Mouse (Mus musculus): ENCODE measurements around the gene Edn3. TPM values are rescaled to one million over a fixed set of nuclear protein-coding genes. Genes with fewer than 3 reads are reported as not detected.

Edn3 gene
- 0.07 and 0.57 TPM in 2 replicates for polyA plus RNA-seq (2012; rRNA removed)

GRCm38 (mm10) chr2:174760479-174761121 lies at the start of gene Edn3:
Gene Edn3 (plus strand): TSS chr2:174760619.
- Histone ChIP-seq H3K27ac (ENCODE audit: control insufficient read depth, insufficient read depth, low read depth, low read length) (no peak within 1 kb of the TSS), H3K4me1 (ENCODE audit: control insufficient read depth, insufficient read depth, low read length) (peaks cover 5% of the 10 kb centered on the region; the same call in 1 of the 2 replicates), H3K27me3 (ENCODE audit: control insufficient read depth, insufficient read depth, low read length) (no peaks in the 10 kb centered on the region), H3K4me3 (ENCODE audit: control insufficient read depth, low read depth, low read length) (0 out of 2 replicates have a peak within 1 kb of the TSS, but pooled peaks have one; percentile 15), H3K36me3 (ENCODE audit: control insufficient read depth, insufficient read depth, low read length) (no peaks in the 10 kb centered on the region)
- TF ChIP-seq POLR2A (IDR thresholded peaks at IDR 0.05; ENCODE audit: control insufficient read depth, low read depth, low read length) (no peak), CTCF (IDR thresholded peaks at IDR 0.05; ENCODE audit: control insufficient read depth, insufficient read depth, insufficient replicate concordance, low read depth, low read length) (no peak)

- peaks cover 2% of the 10 kb centered on the region; the same call in 1 of the 2 replicates for H3K4me1 ChIP-seq (ENCODE audit: control insufficient read depth, insufficient read depth, low read length)
- no peaks in the 10 kb centered on the region for H3K27me3 ChIP-seq (ENCODE audit: control insufficient read depth, insufficient read depth, low read length)
- H3K27ac ChIP-seq (ENCODE audit: control insufficient read depth, insufficient read depth, low read depth, low read length): no peak overlapping the region
- H3K4me3 ChIP-seq (ENCODE audit: control insufficient read depth, low read depth, low read length): no peak overlapping the region
- TF ChIP-seq POLR2A (IDR thresholded peaks at IDR 0.05; ENCODE audit: control insufficient read depth, low read depth, low read length) (no peak), CTCF (IDR thresholded peaks at IDR 0.05; ENCODE audit: control insufficient read depth, insufficient read depth, insufficient replicate concordance, low read depth, low read length) (no peak)
- H3K36me3 ChIP-seq (ENCODE audit: control insufficient read depth, insufficient read depth, low read length): no peaks in the 10 kb centered on the region
Observed at GRCm38 (mm10) chr2:174712043-174712442, 48.4 kb upstream of the Edn3 start.

- Histone ChIP-seq H3K27me3 (ENCODE audit: control insufficient read depth, insufficient read depth, low read length) (no peaks in the 10 kb centered on the region), H3K36me3 (ENCODE audit: control insufficient read depth, insufficient read depth, low read length) (no peaks in the 10 kb centered on the region), H3K27ac (ENCODE audit: control insufficient read depth, insufficient read depth, low read depth, low read length) (no peak overlapping the region), H3K4me3 (ENCODE audit: control insufficient read depth, low read depth, low read length) (no peak overlapping the region), H3K4me1 (ENCODE audit: control insufficient read depth, insufficient read depth, low read length) (no peaks in the 10 kb centered on the region)
- TF ChIP-seq CTCF (IDR thresholded peaks at IDR 0.05; ENCODE audit: control insufficient read depth, insufficient read depth, insufficient replicate concordance, low read depth, low read length) (no peak), POLR2A (IDR thresholded peaks at IDR 0.05; ENCODE audit: control insufficient read depth, low read depth, low read length) (no peak)
Observed at GRCm38 (mm10) chr2:174715938-174716337, 44.5 kb upstream of the Edn3 start.

GRCm38 (mm10) chr2:174717857-174718256 lies 42.6 kb upstream of the Edn3 start:
- no peaks in the 10 kb centered on the region for H3K27me3 ChIP-seq (ENCODE audit: control insufficient read depth, insufficient read depth, low read length)
- no peak overlapping the region for H3K27ac ChIP-seq (ENCODE audit: control insufficient read depth, insufficient read depth, low read depth, low read length)
- no peak overlapping the region for H3K4me3 ChIP-seq (ENCODE audit: control insufficient read depth, low read depth, low read length)
- H3K4me1 ChIP-seq (ENCODE audit: control insufficient read depth, insufficient read depth, low read length): no peaks in the 10 kb centered on the region
- TF ChIP-seq CTCF (IDR thresholded peaks at IDR 0.05; ENCODE audit: control insufficient read depth, insufficient read depth, insufficient replicate concordance, low read depth, low read length) (no peak), POLR2A (IDR thresholded peaks at IDR 0.05; ENCODE audit: control insufficient read depth, low read depth, low read length) (no peak)
- no peaks in the 10 kb centered on the region for H3K36me3 ChIP-seq (ENCODE audit: control insufficient read depth, insufficient read depth, low read length)

- Histone ChIP-seq H3K27me3 (ENCODE audit: control insufficient read depth, insufficient read depth, low read length) (no peaks in the 10 kb centered on the region), H3K36me3 (ENCODE audit: control insufficient read depth, insufficient read depth, low read length) (no peaks in the 10 kb centered on the region), H3K4me3 (ENCODE audit: control insufficient read depth, low read depth, low read length) (no peak overlapping the region), H3K4me1 (ENCODE audit: control insufficient read depth, insufficient read depth, low read length) (no peaks in the 10 kb centered on the region), H3K27ac (ENCODE audit: control insufficient read depth, insufficient read depth, low read depth, low read length) (no peak overlapping the region)
- TF ChIP-seq POLR2A (IDR thresholded peaks at IDR 0.05; ENCODE audit: control insufficient read depth, low read depth, low read length) (no peak), CTCF (IDR thresholded peaks at IDR 0.05; ENCODE audit: control insufficient read depth, insufficient read depth, insufficient replicate concordance, low read depth, low read length) (no peak)
Observed at GRCm38 (mm10) chr2:174727114-174727823, 33.1 kb upstream of the Edn3 start.

GRCm38 (mm10) chr2:174731939-174732338 lies 28.5 kb upstream of the Edn3 start:
- Histone ChIP-seq H3K4me1 (ENCODE audit: control insufficient read depth, insufficient read depth, low read length) (no peaks in the 10 kb centered on the region), H3K27ac (ENCODE audit: control insufficient read depth, insufficient read depth, low read depth, low read length) (no peak overlapping the region), H3K4me3 (ENCODE audit: control insufficient read depth, low read depth, low read length) (no peak overlapping the region), H3K36me3 (ENCODE audit: control insufficient read depth, insufficient read depth, low read length) (no peaks in the 10 kb centered on the region), H3K27me3 (ENCODE audit: control insufficient read depth, insufficient read depth, low read length) (no peaks in the 10 kb centered on the region)
- TF ChIP-seq CTCF (IDR thresholded peaks at IDR 0.05; ENCODE audit: control insufficient read depth, insufficient read depth, insufficient replicate concordance, low read depth, low read length) (no peak), POLR2A (IDR thresholded peaks at IDR 0.05; ENCODE audit: control insufficient read depth, low read depth, low read length) (no peak)

- H3K4me3 ChIP-seq (ENCODE audit: control insufficient read depth, low read depth, low read length): no peak overlapping the region
- H3K27me3 ChIP-seq (ENCODE audit: control insufficient read depth, insufficient read depth, low read length): no peaks in the 10 kb centered on the region
Observed at GRCm38 (mm10) chr2:174735270-174735669, 25.1 kb upstream of the Edn3 start.

More at GRCm38 (mm10) chr2:174735270-174735669, 25.1 kb upstream of the Edn3 start:
- no peak for TF ChIP-seq CTCF (IDR thresholded peaks at IDR 0.05; ENCODE audit: control insufficient read depth, insufficient read depth, insufficient replicate concordance, low read depth, low read length)
- TF ChIP-seq POLR2A (IDR thresholded peaks at IDR 0.05; ENCODE audit: control insufficient read depth, low read depth, low read length): no peak
- H3K4me1 ChIP-seq (ENCODE audit: control insufficient read depth, insufficient read depth, low read length): no peaks in the 10 kb centered on the region
- no peak overlapping the region for H3K27ac ChIP-seq (ENCODE audit: control insufficient read depth, insufficient read depth, low read depth, low read length)
- no peaks in the 10 kb centered on the region for H3K36me3 ChIP-seq (ENCODE audit: control insufficient read depth, insufficient read depth, low read length)
